Mouse (Mus musculus): ENCODE results near the gene Hspa8.

DNA sequence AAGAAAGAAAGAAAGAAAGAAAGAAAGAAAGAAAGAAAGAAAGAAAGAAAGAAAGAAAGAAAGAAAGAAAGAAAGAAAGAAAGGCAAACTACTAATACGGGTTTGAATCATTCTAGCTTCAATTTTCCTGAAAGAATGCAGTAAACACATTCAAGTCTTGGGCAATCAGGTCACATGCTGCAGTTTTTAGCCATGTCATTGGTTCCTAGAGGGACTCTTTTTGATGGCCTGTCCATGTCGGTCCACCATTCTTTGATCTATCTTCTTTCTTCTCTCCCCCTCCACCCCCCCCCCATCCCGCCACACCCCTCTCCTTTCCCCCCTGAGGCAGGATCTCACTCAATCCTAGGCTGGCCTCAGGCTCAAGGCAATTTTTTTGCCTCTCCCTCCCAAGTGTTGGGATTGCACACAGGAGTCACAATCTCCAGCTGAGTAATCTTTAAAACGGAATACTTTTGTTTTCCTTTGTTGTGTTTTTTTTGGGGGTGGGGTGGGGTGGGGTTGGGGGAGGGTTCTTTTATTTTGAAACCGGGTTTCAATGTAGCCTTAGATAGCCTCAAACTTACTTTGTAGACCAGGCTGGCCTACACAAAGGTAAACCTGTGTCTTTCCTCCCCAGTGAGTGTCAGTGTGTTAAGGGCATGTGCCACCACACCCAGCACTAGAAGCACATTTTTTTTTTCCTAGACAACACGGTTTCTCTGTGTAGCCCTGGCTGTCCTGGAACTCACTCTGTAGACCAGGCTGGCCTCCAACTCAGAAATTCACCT is 8.7 kb upstream of the Hspa8 start:
- TF ChIP-seq POLR2A (IDR thresholded peaks at IDR 0.05; ENCODE audit: borderline replicate concordance, extremely low read depth, low read depth, low read length) (no peak), CTCF (IDR thresholded peaks at IDR 0.05; ENCODE audit: insufficient read depth, low read length) (no peak)

All from lung, adult 2 months (tissue).